Mouse (Mus musculus) retina, adult 2 months (tissue): ENCODE data around the gene Ogg1.
A peak's percentile ranks its signal among the peaks of the same experiment; 100 is the strongest.

Source experiments
- DNase-seq: peaks from one replicate; pipeline ENCODE4 v3.0.0-alpha.2; 2012; ENCODE audit warnings: low read depth, low spot score

Gene Ogg1

GRCm38 (mm10) chr6:113368577-113368976 is 41.8 kb downstream of the Ogg1 start:
- DNase-seq: no peak

GRCm38 (mm10) chr6:113370194-113370929 is 43.6 kb downstream of the Ogg1 start:
- DNase-seq: no peak

- no peak for DNase-seq
These were observed 46.7 kb downstream of the Ogg1 start for GRCm38 (mm10) chr6:113373491-113373890.

- DNase-seq: no peak
These were observed 50.4 kb downstream of the Ogg1 start for GRCm38 (mm10) chr6:113377172-113377495.

- peak; percentile 93 for DNase-seq
These were observed 51.0 kb downstream of the Ogg1 start, which contains the start of the genes Tada3 and Arpc4 for GRCm38 (mm10) chr6:113377496-113378385. Tada3 (minus strand) TSS chr6:113377883. Arpc4 (plus strand) TSS chr6:113378115.

- no peak for DNase-seq
These were observed 52.5 kb downstream of the Ogg1 start for GRCm38 (mm10) chr6:113379246-113379645.

- no peak for DNase-seq
These were observed 53.7 kb downstream of the Ogg1 start for GRCm38 (mm10) chr6:113380480-113380879.

GRCm38 (mm10) chr6:113384351-113384927 is 57.7 kb downstream of the Ogg1 start:
- DNase-seq: no peak
